Mouse (Mus musculus) kidney, adult 2 months (tissue): Measurements from ENCODE around the gene Ints5. TPM values are rescaled to one million over a fixed set of nuclear protein-coding genes. Genes with fewer than 3 reads are reported as not detected.
"Not testable (repeated sequence)": the region's sequence is repeated elsewhere in the genome, so short reads cannot be mapped to it uniquely, and the experiment has no call there.

Source experiments
- DNase-seq: peaks from one replicate; pipeline ENCODE4 v3.0.0; 2021
- H3K27ac ChIP-seq: fragments of 200-500 bp; 2 replicates; pipeline ENCODE4 v1.5.1; 2012; ENCODE audit warnings: low read depth, low read length, control low read depth, inconsistent platforms; ENCODE audit not compliant: insufficient read depth
- H3K27me3 ChIP-seq: fragments of 200-500 bp; replicated peaks from 2 replicates; pipeline ENCODE4 v1.6.1; 2012; ENCODE audit warnings: mild to moderate bottlenecking, moderate library complexity, low read length, inconsistent platforms; ENCODE audit not compliant: control insufficient read depth, insufficient read depth
- H3K36me3 ChIP-seq: fragments of 200-500 bp; 2 replicates; pipeline ENCODE4 v1.6.1; 2012; ENCODE audit warnings: mild to moderate bottlenecking, moderate library complexity, low read length, inconsistent platforms; ENCODE audit not compliant: control insufficient read depth, insufficient read depth
- H3K4me1 ChIP-seq: fragments of 200-500 bp; 2 replicates; pipeline ENCODE4 v1.6.1; 2011; ENCODE audit warnings: low read length; ENCODE audit not compliant: control insufficient read depth, insufficient read depth
- H3K4me3 ChIP-seq: fragments of 200-500 bp; 2 replicates; pipeline ENCODE4 v1.5.1; 2011; ENCODE audit warnings: mild to moderate bottlenecking, low read depth, low read length, control low read depth; ENCODE audit not compliant: insufficient read depth
- CTCF ChIP-seq: fragments of 200-500 bp; conservative IDR thresholded peaks from 2 replicates; pipeline ENCODE4 v1.5.1; 2011; ENCODE audit warnings: low read depth, mild to moderate bottlenecking, control low read depth, low read length, moderate library complexity, mixed read lengths; ENCODE audit not compliant: insufficient read depth, insufficient read length
- POLR2A ChIP-seq: fragments of 200-500 bp; IDR thresholded peaks from one replicate; pipeline ENCODE4 v1.6.1; 2011; ENCODE audit warnings: low read depth, low read length, control low read depth
- WGBS: fragments of 180-500 bp; shearing (Covaris S2); methylation state at CpG from one replicate; pipeline ENCODE4 v1.1.7; 2018; 5-methylcytosine and 5-hydroxymethylcytosine counted together
- polyA plus RNA-seq: library from polyadenylated mRNA; depleted of rRNA; stranded (reverse); fragments of >200 nt; gene quantifications from 2 replicates; pipeline ENCODE4 v1.2.3, GENCODE M21; 2012

The Ints5 gene
- polyA plus RNA-seq, 1 experiment: 16.7 TPM

GRCm38 (mm10) chr19:8887585-8888463 lies 5.0 kb upstream of the Ints5 start:
- no peak for DNase-seq
- peak overlapping the region; percentile 47 for H3K27ac ChIP-seq

GRCm38 (mm10) chr19:8888511-8889385 lies 4.1 kb upstream of the Ints5 start, which contains the start of the genes 1810009A15Rik and Gm49416:
1810009A15Rik (plus strand) TSS chr19:8888853.
Gm49416 (plus strand) TSS chr19:8888926.
- H3K4me1 ChIP-seq: peaks cover 4% of the 10 kb centered on the region; the same call in 1 of the 2 replicates
- H3K36me3 ChIP-seq: peaks cover 3% of the 10 kb centered on the region; the same call in 1 of the 2 replicates
- under 1% methylated on average over 58 of the region's 58 CpGs for WGBS
- peak; percentile 97 for DNase-seq
- peak within 1 kb of the TSS; percentile 47 for H3K27ac ChIP-seq
- H3K27me3 ChIP-seq: no peaks in the 10 kb centered on the region
- no peak for TF ChIP-seq CTCF
- TF ChIP-seq POLR2A: peak; percentile 83
- H3K4me3 ChIP-seq: peak within 1 kb of the TSS; percentile 75

More at GRCm38 (mm10) chr19:8887585-8888463, 5.0 kb upstream of the Ints5 start:
- Histone ChIP-seq H3K36me3 (peaks cover 3% of the 10 kb centered on the region; the same call in 1 of the 2 replicates), H3K27me3 (no peaks in the 10 kb centered on the region), H3K4me1 (peaks cover 4% of the 10 kb centered on the region; the same call in 1 of the 2 replicates), H3K4me3 (peak overlapping the region; percentile 75)
- 27% methylated on average over 19 of the region's 19 CpGs for WGBS
- TF ChIP-seq CTCF (no peak), POLR2A (no peak)

GRCm38 (mm10) chr19:8895397-8895960 lies 2.7 kb downstream of the Ints5 start:
- TF ChIP-seq CTCF (no peak), POLR2A (no peak)
- WGBS: 90% methylated on average over 9 of the region's 9 CpGs
- no peak for DNase-seq
- Histone ChIP-seq H3K4me3 (no peak overlapping the region), H3K36me3 (peaks cover 2% of the 10 kb centered on the region), H3K27ac (no peak overlapping the region), H3K27me3 (no peaks in the 10 kb centered on the region), H3K4me1 (no peaks in the 10 kb centered on the region; the same call in 1 of the 2 replicates)

GRCm38 (mm10) chr19:8896231-8896630 lies 3.4 kb downstream of the Ints5 start:
- H3K36me3 ChIP-seq, H3K27me3 ChIP-seq, H3K4me3 ChIP-seq, DNase-seq, H3K4me1 ChIP-seq, H3K27ac ChIP-seq: not testable (repeated sequence)
- WGBS: 79% methylated on average over 5 of the region's 5 CpGs

- peak overlapping the region; percentile 43 for H3K27ac ChIP-seq
- peak overlapping the region; percentile 88 for H3K4me3 ChIP-seq
Observed at GRCm38 (mm10) chr19:8897211-8897864, 4.5 kb downstream of the Ints5 start.

GRCm38 (mm10) chr19:8897865-8898495 lies 5.2 kb downstream of the Ints5 start, which contains the start of gene Ganab:
Ganab (plus strand) TSS chr19:8898071.
- DNase-seq: peak; percentile 98
- H3K4me1 ChIP-seq: no peaks in the 10 kb centered on the region; the same call in 1 of the 2 replicates
- no peaks in the 10 kb centered on the region; the same call in none of the 2 replicates for H3K36me3 ChIP-seq
- H3K27me3 ChIP-seq: no peaks in the 10 kb centered on the region
- peak within 1 kb of the TSS; percentile 88 for H3K4me3 ChIP-seq
- peak within 1 kb of the TSS; percentile 83 for H3K27ac ChIP-seq
- WGBS: under 1% methylated on average over 53 of the region's 53 CpGs
- TF ChIP-seq CTCF (no peak), POLR2A (peak; percentile 75)

More at GRCm38 (mm10) chr19:8897211-8897864, 4.5 kb downstream of the Ints5 start:
- not testable (repeated sequence) for H3K36me3 ChIP-seq, H3K27me3 ChIP-seq, H3K4me1 ChIP-seq
- WGBS: 17% methylated on average over 21 of the region's 21 CpGs
- peak; percentile 62 for DNase-seq
